Mouse (Mus musculus) layer of hippocampus, adult 6 months (tissue): Measurements from ENCODE around the gene Ppp2r2d. TPM values are rescaled to one million over a fixed set of nuclear protein-coding genes. Genes with fewer than 3 reads are reported as not detected.

Experiments used
- long read RNA-seq, 2 experiments: library from polyadenylated mRNA; unstranded; transcript quantifications; one replicate each; pipeline ENCODE4 v2.0.0; 2019 to 2020
- polyA plus RNA-seq: library from polyadenylated mRNA; unstranded; fragments of <200 nt; fragmentation: Nextera tagmentation; gene quantifications from 2 replicates; pipeline ENCODE4 v1.2.3, GENCODE M21; 2021

Ppp2r2d gene
- polyA plus RNA-seq, result 17.5 and 19.4 TPM in 2 replicates
- long read RNA-seq, experiment 1, transcript Ppp2r2d-207 (8 exons, 1,938 nt), result major isoform, 10 of 31 reads
- long read RNA-seq, experiment 1, partial matches to known transcripts, result 6 of 31 reads
- long read RNA-seq, experiment 1, other reads (novel, unspliced or antisense), result 13 of 31 reads
- long read RNA-seq, experiment 2, transcript Ppp2r2d-207 (8 exons, 1,938 nt), result major isoform, 42 of 121 reads
- long read RNA-seq, experiment 2, transcript Ppp2r2d-201 (9 exons, 2,081 nt), result minor isoform, 17 of 121 reads
- long read RNA-seq, experiment 2, partial matches to known transcripts, result 5 of 121 reads
- long read RNA-seq, experiment 2, other reads (novel, unspliced or antisense), result 57 of 121 reads

GRCm38 (mm10) chr7:138845544-138846391 lies at the start of gene Ppp2r2d, which contains the start of gene Mapk1ip1:
TSS of gene Ppp2r2d (plus strand) at chr7:138846079.
TSS of gene Mapk1ip1 (minus strand) at chr7:138846273.

GRCm38 (mm10) chr7:138909277-138910192 lies 63.7 kb downstream of the Ppp2r2d start, which contains the start of gene Bnip3:
TSS of gene Bnip3 (minus strand) at chr7:138909519.

Other genes with a start within 250 kb of the Ppp2r2d start
- gene Mapk1ip1, start 194 bp downstream of the Ppp2r2d start, polyA plus RNA-seq, result 35.5 and 39.3 TPM in 2 replicates
- gene Bnip3, start 63.4 kb downstream of the Ppp2r2d start, polyA plus RNA-seq, result 169 and 181 TPM in 2 replicates
- gene Jakmip3, start 94.7 kb downstream of the Ppp2r2d start, polyA plus RNA-seq, result 5.1 and 6.3 TPM in 2 replicates
- 8.6 and 13.6 TPM in 2 replicates for gene Dpysl4, start 239.9 kb downstream of the Ppp2r2d start, polyA plus RNA-seq